Mouse (Mus musculus): ENCODE data around the gene Gm17689.

Gm17689 gene

DNA sequence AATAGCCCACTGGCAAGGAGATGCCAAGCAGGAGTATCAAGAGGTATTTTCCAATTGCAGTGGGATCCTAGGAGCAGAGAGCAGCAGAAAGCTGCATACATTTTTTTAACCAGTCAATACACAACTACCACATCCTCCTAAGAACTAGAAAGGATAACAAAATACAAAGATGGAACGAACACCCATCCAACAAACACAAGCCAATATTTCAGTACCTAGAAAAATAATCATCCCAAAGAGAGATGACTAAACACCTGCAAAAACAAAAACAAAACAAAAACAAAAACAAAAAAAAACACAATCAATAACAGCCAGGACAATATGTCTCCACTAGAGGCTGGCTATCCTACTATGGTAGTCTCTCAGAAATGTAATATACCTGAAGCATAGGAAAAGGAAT lies at the start of gene Gm17689:
Gene Gm17689 (minus strand): TSS at position 101 of the 400 bp plus-strand sequence.
- DNase-seq (ENCODE audit: low spot score in 2 of 2) = no peak

DNA sequence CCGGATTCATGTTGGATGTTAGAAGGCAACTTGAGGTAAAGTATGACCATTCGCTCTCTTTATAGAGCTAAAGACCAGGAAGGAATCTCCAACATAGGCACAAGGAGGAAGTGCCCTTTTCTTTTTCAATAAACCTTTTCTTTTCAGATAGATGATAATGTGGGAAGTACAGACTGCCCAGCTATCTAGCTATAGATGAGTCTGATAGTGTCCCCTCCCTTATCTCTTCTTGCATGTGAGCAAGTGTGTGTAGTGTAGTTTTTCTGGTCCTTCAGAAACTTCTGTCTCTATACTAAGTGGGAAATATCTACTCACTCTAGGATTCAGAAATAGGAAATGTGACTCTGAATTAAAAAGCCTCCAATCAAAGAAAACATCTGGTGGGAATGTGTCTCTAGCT lies 40.6 kb downstream of the Gm17689 start, which contains the start of gene Gm5615:
Gene Gm5615 (minus strand): TSS at position 101 of the 400 bp plus-strand sequence.
- DNase-seq (ENCODE audit: low spot score in 2 of 2) = no peak

Measured in right cerebral cortex, postnatal 36 days (tissue).